12 mouse cellular contexts compared by ENCODE assay signal in genomic region chr5:73163970-73164369, GRCm38 (mm10).
DNase-seq lines count a peak whose midpoint lies in the region; ATAC-seq and TF ChIP-seq lines count a peak whose summit lies in the region.
"Had no signal": no experiment of that assay in that cellular context is flagged by ENCODE, and none has a peak within 500 bp of the region (broad histone marks: within the 10 kb centered on the region; RNA-seq: fewer than 3 reads in every experiment).

No protein-coding gene starts in this region.

- no peak overlapping the region for H3K9ac ChIP-seq in heart, embryonic 12.5 days
- H3K9ac ChIP-seq in heart, adult 2 months (ENCODE audit: low read depth, low read length): no peak overlapping the region
- H3K9ac ChIP-seq in forebrain, postnatal 0 days: no peak overlapping the region
- H3K9ac ChIP-seq: limb, embryonic 15.5 days had no signal

- intact Hi-C loops in heart, adult 2 months (cut with DNase I): no loop called here

- no peak for TF ChIP-seq EP300 in heart, adult 2 months (IDR thresholded peaks at IDR 0.05; ENCODE audit: insufficient read depth, low read depth, low read length)

- DNase-seq in heart, adult 2 months: no peak
- peak; percentile 78 for DNase-seq in 3T3-L1 (ENCODE audit: low read depth, low spot score)
- peak; percentile 18 for DNase-seq in adipocyte (ENCODE audit: low spot score)
- no peak for DNase-seq in forebrain, postnatal 0 days
- no peak for DNase-seq in c-Kit-positive CD71-positive TER-119-positive erythroid progenitor cells, embryonic 14.5 days (ENCODE audit: low spot score)
- DNase-seq in ovary, adult 18-20 months (ENCODE audit: low spot score): no peak
- DNase-seq in natural killer cell, adult 2 months (ENCODE audit: low spot score in 2 of 2): no peak
- DNase-seq: cerebellum, adult 9-11 months; lung, adult 18-20 months; thymus, adult 2 months had no signal

- H3K27me3 ChIP-seq in heart, embryonic 12.5 days (replicated peaks): no peaks in the 10 kb centered on the region
- no peaks in the 10 kb centered on the region for H3K27me3 ChIP-seq in heart, adult 2 months (ENCODE audit: control insufficient read depth, insufficient read depth, low read length)
- H3K27me3 ChIP-seq in forebrain, postnatal 0 days (ENCODE audit: insufficient read depth, low read length): no peaks in the 10 kb centered on the region
- H3K27me3 ChIP-seq: limb, embryonic 15.5 days had no signal

- no peak for TF ChIP-seq POLR2A in heart, adult 2 months (IDR thresholded peaks at IDR 0.05; ENCODE audit: insufficient read depth, low read depth, low read length)

- ATAC-seq in heart, embryonic 12.5 days (ENCODE audit: insufficient number of reproducible peaks, low FRiP score): no peak
- no peak for ATAC-seq in forebrain, postnatal 0 days

- peak overlapping the region; percentile 17; the same call in 1 of the 2 replicates for H3K27ac ChIP-seq in heart, embryonic 12.5 days (ENCODE audit: poor library complexity, severe bottlenecking)
- no peak overlapping the region for H3K27ac ChIP-seq in heart, adult 2 months
- 0 out of 2 replicates have a peak overlapping the region, but pooled peaks have one; percentile 40 for H3K27ac ChIP-seq in forebrain, postnatal 0 days (ENCODE audit: low read depth, low read length)
- H3K27ac ChIP-seq: limb, embryonic 15.5 days had no signal

- no peak overlapping the region for H3K4me2 ChIP-seq in heart, embryonic 12.5 days
- no peak overlapping the region for H3K4me2 ChIP-seq in forebrain, postnatal 0 days (ENCODE audit: low read depth)
- H3K4me2 ChIP-seq: limb, embryonic 15.5 days had no signal

- WGBS in heart, embryonic 12.5 days: 49% methylated on average over 6 of the region's 6 CpGs
- WGBS in heart, adult 2 months: 40% methylated on average over 6 of the region's 6 CpGs
- WGBS in forebrain, postnatal 0 days: 19% methylated on average over 6 of the region's 6 CpGs

- no peak for TF ChIP-seq CTCF in heart, adult 2 months (IDR thresholded peaks at IDR 0.05)
- TF ChIP-seq CTCF in forebrain, postnatal 0 days (IDR thresholded peaks at IDR 0.05; ENCODE audit: low read depth): no peak

- no peak overlapping the region for H3K4me3 ChIP-seq in heart, embryonic 12.5 days
- no peak overlapping the region for H3K4me3 ChIP-seq in heart, adult 2 months
- no peak overlapping the region for H3K4me3 ChIP-seq in forebrain, postnatal 0 days (ENCODE audit: low read depth, low read length)
- H3K4me3 ChIP-seq: limb, embryonic 15.5 days had no signal

- no peaks in the 10 kb centered on the region for H3K36me3 ChIP-seq in heart, embryonic 12.5 days
- no peaks in the 10 kb centered on the region; the same call in 1 of the 2 replicates for H3K36me3 ChIP-seq in heart, adult 2 months (ENCODE audit: control insufficient read depth, insufficient read depth, low read length)
- no peaks in the 10 kb centered on the region for H3K36me3 ChIP-seq in forebrain, postnatal 0 days (ENCODE audit: insufficient read depth)
- H3K36me3 ChIP-seq: limb, embryonic 15.5 days had no signal

- H3K9me3 ChIP-seq in heart, embryonic 12.5 days (replicated peaks): no peaks in the 10 kb centered on the region
- H3K9me3 ChIP-seq in forebrain, postnatal 0 days (ENCODE audit: low read length): no peaks in the 10 kb centered on the region
- H3K9me3 ChIP-seq: limb, embryonic 15.5 days had no signal

- H3K79me2 ChIP-seq in heart, adult 2 months (replicated peaks; ENCODE audit: control insufficient read depth, insufficient read depth, low read length): peaks cover 9% of the 10 kb centered on the region

- H3K4me1 ChIP-seq in heart, embryonic 12.5 days (replicated peaks): peaks cover 67% of the 10 kb centered on the region
- peaks cover 7% of the 10 kb centered on the region for H3K4me1 ChIP-seq in heart, adult 2 months (ENCODE audit: control insufficient read depth, insufficient read depth, low read length)
- peaks cover 14% of the 10 kb centered on the region for H3K4me1 ChIP-seq in forebrain, postnatal 0 days (ENCODE audit: insufficient read depth)

Comparison
In these comparisons a context has a peak if more than half of its experiments do, and no peak if none do; other contexts are left out.
1. DNase-seq: peak in 3T3-L1 (single experiment) and adipocyte (single experiment); none in heart, adult 2 months (0 of 2), forebrain, postnatal 0 days (single experiment), c-Kit-positive CD71-positive TER-119-positive erythroid progenitor cells, embryonic 14.5 days (single experiment), ovary, adult 18-20 months (single experiment) and natural killer cell, adult 2 months (0 of 2).